Mouse (Mus musculus): ENCODE measurements around the gene Rgs8. TPM values are rescaled to one million over a fixed set of nuclear protein-coding genes. Genes with fewer than 3 reads are reported as not detected.

The Rgs8 gene
- polyA plus RNA-seq, 1 experiment from 2014 or later = 17.0 TPM

DNA sequence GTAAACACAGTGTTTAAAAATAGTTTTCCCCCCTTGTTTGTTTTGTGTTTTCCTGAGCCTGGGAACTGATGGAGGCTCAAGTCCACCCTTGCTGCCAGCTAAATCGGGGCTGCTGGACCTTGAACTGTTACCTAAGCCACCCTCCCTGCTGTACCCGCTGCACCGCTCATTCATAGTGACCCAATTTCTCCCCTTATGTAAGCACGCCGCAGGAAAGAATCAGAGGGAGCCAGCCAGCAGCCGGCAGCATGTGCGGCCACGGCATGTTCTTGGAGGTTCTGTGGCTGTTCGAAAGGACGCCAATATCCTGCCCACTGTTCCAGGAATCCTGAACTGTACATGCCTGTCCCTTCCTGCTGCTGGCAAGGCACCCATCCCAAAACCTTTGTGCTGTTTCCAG is 26.3 kb downstream of the Rgs8 start:
- ATAC-seq (ENCODE audit: low FRiP score, low read depth) = no peak
- Histone ChIP-seq H3K9ac (no peak overlapping the region), H3K27me3 (replicated peaks) (0 out of 2 replicates have a peak, but pooled peaks cover 5% of the 10 kb centered on the region), H3K4me3 (no peak overlapping the region), H3K27ac (no peak overlapping the region), H3K4me1 (peaks cover 14% of the 10 kb centered on the region), H3K4me2 (replicated peaks) (no peak overlapping the region), H3K9me3 (no peaks in the 10 kb centered on the region), H3K36me3 (no peaks in the 10 kb centered on the region)
- 53% methylated on average over 10 of the region's 10 CpGs for WGBS

DNA sequence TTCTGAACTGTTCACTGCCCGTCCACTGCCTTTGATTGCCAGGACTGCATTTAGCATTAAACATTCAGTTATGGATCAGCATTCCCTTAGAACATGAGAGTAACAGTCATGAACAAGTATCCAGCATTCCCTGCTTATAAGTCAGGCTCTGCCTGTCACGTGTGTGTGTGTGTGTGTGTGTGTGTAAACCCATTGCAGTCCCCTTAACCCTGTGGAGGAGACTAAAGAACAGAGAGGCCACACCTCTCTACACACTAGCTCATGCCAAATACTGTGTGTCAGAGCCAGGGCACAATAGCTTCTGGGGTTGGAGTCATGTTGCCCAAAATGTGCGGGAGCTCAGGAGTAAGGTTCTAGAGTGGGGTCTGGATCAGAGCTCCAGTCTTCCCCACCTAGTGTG is 26.8 kb downstream of the Rgs8 start:
- H3K27me3 ChIP-seq (replicated peaks) = 0 out of 2 replicates have a peak, but pooled peaks cover 5% of the 10 kb centered on the region
- 56% methylated on average over 3 of the region's 3 CpGs for WGBS
- H3K4me1 ChIP-seq = peaks cover 14% of the 10 kb centered on the region
- H3K9me3 ChIP-seq = no peaks in the 10 kb centered on the region
- H3K36me3 ChIP-seq = no peaks in the 10 kb centered on the region
- no peak overlapping the region for H3K4me2 ChIP-seq (replicated peaks)
- H3K4me3 ChIP-seq = no peak overlapping the region
- no peak overlapping the region for H3K27ac ChIP-seq
- no peak overlapping the region for H3K9ac ChIP-seq
- peak; percentile 48; the same call in 1 of the 2 replicates for ATAC-seq (ENCODE audit: low FRiP score, low read depth)

DNA sequence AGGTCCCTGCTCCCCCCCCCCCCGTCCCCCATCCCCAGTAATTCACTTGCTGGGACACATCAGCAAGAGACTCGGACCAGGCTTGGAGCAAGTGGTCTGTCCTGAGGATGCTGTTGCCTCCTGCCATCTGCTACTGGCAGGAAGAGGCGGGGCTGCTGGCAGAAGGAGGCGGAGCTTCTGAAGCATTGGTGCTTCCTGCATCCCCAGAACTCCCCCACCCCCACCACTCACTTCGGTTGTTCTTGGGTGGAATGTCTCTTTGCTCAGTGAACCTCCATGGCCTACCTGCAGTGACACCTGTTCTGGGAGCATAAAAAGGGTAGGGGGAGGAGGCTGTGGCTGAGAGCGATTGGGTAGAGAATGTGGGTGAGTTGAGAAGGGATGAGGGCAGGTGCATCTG is 27.5 kb downstream of the Rgs8 start:
- H3K9me3 ChIP-seq = no peaks in the 10 kb centered on the region
- 0 out of 2 replicates have a peak, but pooled peaks cover 5% of the 10 kb centered on the region for H3K27me3 ChIP-seq (replicated peaks)
- WGBS = 66% methylated on average over 6 of the region's 6 CpGs
- H3K4me2 ChIP-seq (replicated peaks) = no peak overlapping the region
- H3K4me1 ChIP-seq = peaks cover 14% of the 10 kb centered on the region
- no peaks in the 10 kb centered on the region for H3K36me3 ChIP-seq
- no peak overlapping the region for H3K4me3 ChIP-seq
- ATAC-seq (ENCODE audit: low FRiP score, low read depth) = peak; percentile 32; the same call in 1 of the 2 replicates
- H3K9ac ChIP-seq = no peak overlapping the region
- no peak overlapping the region for H3K27ac ChIP-seq

DNA sequence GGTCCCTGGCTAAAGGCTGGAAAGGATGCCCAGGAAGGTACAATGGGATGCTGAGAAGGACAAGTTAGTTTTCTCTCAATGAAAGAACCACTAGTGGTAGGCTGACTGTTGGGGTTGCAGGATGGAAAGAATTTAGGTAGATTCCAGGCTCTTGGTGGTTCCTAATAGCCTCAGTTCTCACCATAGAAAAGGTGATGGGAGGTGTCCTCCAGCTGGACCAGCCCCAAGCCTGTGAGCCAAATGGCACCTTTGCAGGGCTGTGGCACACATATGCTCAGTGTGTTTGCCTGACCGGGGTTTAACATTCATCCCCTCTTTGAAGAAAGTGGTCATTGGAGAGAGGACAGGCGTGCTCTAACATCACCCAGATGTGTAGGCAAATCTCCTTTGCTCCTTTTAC is 28.2 kb downstream of the Rgs8 start:
- no peak for ATAC-seq (ENCODE audit: low FRiP score, low read depth)
- no peak overlapping the region for H3K4me3 ChIP-seq
- H3K27me3 ChIP-seq (replicated peaks) = 0 out of 2 replicates have a peak, but pooled peaks cover 5% of the 10 kb centered on the region
- no peaks in the 10 kb centered on the region for H3K36me3 ChIP-seq
- 86% methylated on average over 2 of the region's 2 CpGs for WGBS
- no peak overlapping the region for H3K9ac ChIP-seq
- peaks cover 14% of the 10 kb centered on the region for H3K4me1 ChIP-seq
- H3K27ac ChIP-seq = no peak overlapping the region
- no peak overlapping the region for H3K4me2 ChIP-seq (replicated peaks)
- no peaks in the 10 kb centered on the region for H3K9me3 ChIP-seq

DNA sequence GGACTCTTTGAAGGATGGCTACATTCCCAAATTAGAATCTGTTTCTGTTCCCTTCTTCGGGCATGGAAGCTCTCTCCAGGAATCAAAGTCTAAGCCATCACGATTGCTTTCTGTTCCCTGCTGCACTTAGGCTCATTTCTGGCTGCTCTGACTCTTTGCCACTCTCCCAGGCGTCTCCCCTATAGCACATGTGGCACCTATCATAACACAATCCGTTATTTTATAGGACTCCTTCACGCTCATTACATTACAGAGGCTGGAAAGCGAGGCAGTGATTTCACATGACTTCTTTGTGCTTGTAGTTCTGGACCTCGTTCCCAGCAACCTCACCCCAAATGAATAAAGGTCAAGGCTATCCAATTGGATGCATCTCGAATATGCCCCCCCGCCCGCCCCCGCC is 30.4 kb downstream of the Rgs8 start:
- no peak overlapping the region for H3K27ac ChIP-seq
- no peak overlapping the region for H3K4me3 ChIP-seq
- H3K4me1 ChIP-seq = peaks cover 14% of the 10 kb centered on the region
- ATAC-seq (ENCODE audit: low FRiP score, low read depth) = no peak
- 0 out of 2 replicates have a peak, but pooled peaks cover 5% of the 10 kb centered on the region for H3K27me3 ChIP-seq (replicated peaks)
- no peaks in the 10 kb centered on the region for H3K9me3 ChIP-seq
- no peaks in the 10 kb centered on the region for H3K36me3 ChIP-seq
- 63% methylated on average over 11 of the region's 11 CpGs for WGBS
- H3K9ac ChIP-seq = no peak overlapping the region
- H3K4me2 ChIP-seq (replicated peaks) = no peak overlapping the region

DNA sequence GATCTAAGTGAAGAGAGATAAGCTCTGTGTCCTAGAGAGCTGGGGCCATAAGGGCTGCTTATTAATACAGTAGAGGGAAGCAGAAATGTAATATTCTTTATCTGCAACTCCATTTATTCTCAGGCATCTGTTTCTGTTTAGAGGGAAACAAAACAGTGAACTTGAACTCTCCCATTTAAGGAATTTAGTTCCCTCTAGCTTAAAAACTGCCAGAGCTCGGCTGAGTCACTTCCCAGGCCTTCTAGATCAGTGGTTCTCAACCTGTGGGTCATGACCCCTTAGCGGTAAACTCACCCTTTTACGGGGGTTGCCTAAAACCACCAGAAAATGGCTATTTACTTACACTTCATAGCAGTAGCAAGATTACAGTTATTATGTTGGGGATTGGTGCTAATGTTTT is 32.8 kb downstream of the Rgs8 start:
- Histone ChIP-seq H3K36me3 (no peaks in the 10 kb centered on the region), H3K4me1 (no peaks in the 10 kb centered on the region), H3K4me3 (no peak overlapping the region), H3K4me2 (replicated peaks) (no peak overlapping the region), H3K9me3 (no peaks in the 10 kb centered on the region), H3K27me3 (replicated peaks) (0 out of 2 replicates have a peak, but pooled peaks cover 5% of the 10 kb centered on the region), H3K27ac (no peak overlapping the region), H3K9ac (no peak overlapping the region)
- no peak for ATAC-seq (ENCODE audit: low FRiP score, low read depth)
- WGBS = 77% methylated on average over 3 of the region's 3 CpGs

DNA sequence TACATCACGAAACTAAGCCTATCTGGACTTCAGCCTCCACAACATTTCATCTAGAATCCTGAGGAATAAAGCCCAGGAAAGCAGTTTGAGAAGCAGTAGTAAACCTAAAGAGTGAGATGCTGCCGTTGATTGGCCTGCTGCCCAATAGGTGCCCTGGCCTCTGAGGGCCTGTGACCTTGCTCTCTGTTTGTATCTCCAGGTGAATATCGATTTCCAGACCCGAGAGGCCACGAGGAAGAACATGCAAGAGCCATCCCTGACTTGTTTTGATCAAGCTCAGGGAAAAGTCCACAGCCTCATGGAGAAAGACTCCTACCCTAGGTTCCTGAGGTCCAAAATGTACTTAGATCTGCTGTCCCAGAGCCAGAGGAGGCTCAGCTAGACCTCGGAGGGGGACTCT is 39.7 kb downstream of the Rgs8 start:
- H3K27me3 ChIP-seq (replicated peaks) = no peaks in the 10 kb centered on the region
- no peak overlapping the region for H3K27ac ChIP-seq
- no peak overlapping the region for H3K4me3 ChIP-seq
- no peaks in the 10 kb centered on the region for H3K9me3 ChIP-seq
- peaks cover 7% of the 10 kb centered on the region; the same call in 1 of the 2 replicates for H3K36me3 ChIP-seq
- WGBS = 86% methylated on average over 6 of the region's 6 CpGs
- no peak overlapping the region for H3K9ac ChIP-seq
- H3K4me1 ChIP-seq = no peaks in the 10 kb centered on the region
- no peak overlapping the region for H3K4me2 ChIP-seq (replicated peaks)
- no peak for ATAC-seq (ENCODE audit: low FRiP score, low read depth)

DNA sequence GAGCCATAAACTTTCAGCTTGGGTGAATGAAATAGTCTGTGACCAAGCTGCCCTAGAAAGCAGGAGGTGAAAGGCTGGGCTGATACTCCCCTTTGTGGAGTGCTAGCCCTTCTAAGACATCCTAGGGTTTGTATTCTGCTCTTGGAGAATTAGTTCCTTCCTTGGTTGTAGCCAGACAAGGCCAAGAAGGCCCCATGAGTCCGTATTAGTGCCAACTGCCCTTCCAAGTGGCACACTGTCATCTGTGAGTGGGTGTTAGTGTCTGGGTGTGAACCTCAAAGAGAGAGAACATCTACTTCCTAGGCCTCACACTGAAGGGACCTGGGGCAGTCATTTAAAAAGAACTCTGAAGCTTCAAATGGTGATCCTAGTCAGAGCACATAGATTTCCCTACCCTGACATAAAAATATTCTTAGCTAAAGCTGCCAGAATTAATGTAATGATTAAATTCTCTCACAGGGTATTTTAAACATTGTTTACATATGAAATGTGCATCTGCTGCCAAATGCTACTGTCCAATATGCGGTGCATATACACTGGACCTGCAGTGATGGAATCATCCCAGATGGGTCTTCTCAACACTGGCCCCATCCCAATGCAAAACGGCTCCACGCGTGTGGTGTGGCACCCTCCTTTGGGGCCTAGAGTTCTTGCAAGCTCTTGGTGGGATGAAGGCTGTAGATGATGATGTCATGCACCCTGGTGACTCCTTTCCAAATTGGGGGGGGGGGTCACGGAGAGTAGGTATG is 41.7 kb downstream of the Rgs8 start:
- H3K27ac ChIP-seq = no peak overlapping the region
- H3K4me3 ChIP-seq = no peak overlapping the region
- H3K9ac ChIP-seq = no peak overlapping the region
- peaks cover 7% of the 10 kb centered on the region; the same call in 1 of the 2 replicates for H3K36me3 ChIP-seq
- H3K9me3 ChIP-seq = no peaks in the 10 kb centered on the region
- no peaks in the 10 kb centered on the region for H3K4me1 ChIP-seq
- 90% methylated on average over 6 of the region's 6 CpGs for WGBS
- H3K4me2 ChIP-seq (replicated peaks) = no peak overlapping the region
- no peak for ATAC-seq (ENCODE audit: low FRiP score, low read depth)
- H3K27me3 ChIP-seq (replicated peaks) = no peaks in the 10 kb centered on the region

DNA sequence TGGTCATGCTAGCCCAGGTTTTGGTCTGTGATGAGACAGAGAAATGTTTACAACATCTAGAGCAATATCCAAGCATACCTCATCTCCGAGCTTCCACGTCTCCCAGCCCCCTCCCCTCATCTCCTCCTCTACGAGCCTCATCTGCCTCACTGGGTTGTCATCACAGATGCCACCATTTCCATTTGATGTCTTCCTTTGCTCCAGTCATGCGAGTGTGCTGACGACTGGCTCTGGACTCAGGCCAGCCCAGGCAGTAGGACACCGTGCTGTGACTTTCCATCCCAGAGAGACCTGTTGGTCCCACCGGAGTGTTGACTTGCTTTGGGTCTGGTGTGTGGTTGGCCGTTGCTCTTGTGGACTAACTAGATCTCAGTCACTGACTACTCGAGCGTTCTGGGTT is 42.6 kb downstream of the Rgs8 start:
- H3K4me2 ChIP-seq (replicated peaks) = no peak overlapping the region
- no peaks in the 10 kb centered on the region for H3K9me3 ChIP-seq
- ATAC-seq (ENCODE audit: low FRiP score, low read depth) = no peak
- peaks cover 7% of the 10 kb centered on the region; the same call in 1 of the 2 replicates for H3K36me3 ChIP-seq
- H3K27ac ChIP-seq = no peak overlapping the region
- H3K4me1 ChIP-seq = no peaks in the 10 kb centered on the region
- no peaks in the 10 kb centered on the region for H3K27me3 ChIP-seq (replicated peaks)
- H3K9ac ChIP-seq = no peak overlapping the region
- WGBS = 90% methylated on average over 10 of the region's 10 CpGs
- no peak overlapping the region for H3K4me3 ChIP-seq

DNA sequence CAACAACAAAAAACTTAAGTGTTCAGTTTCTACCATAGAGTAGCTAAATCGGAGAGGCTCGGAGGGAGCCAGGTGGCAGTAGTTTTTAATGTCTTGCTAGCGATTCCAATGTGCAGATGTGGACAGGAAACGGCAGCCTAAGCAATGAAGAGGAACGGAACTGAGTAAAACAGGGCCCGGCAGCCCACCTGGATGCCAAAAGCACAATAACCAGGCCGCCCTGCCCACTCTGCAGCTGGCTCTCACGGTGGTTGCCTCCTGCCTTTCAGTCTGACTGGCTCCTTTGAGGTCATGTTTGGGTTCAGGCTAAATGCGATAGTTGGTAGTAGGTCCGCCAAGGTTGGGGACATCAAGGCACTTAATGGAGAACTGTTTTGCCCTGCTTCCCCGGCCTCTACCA is 43.3 kb downstream of the Rgs8 start:
- H3K9ac ChIP-seq = no peak overlapping the region
- peaks cover 7% of the 10 kb centered on the region; the same call in 1 of the 2 replicates for H3K36me3 ChIP-seq
- no peak for ATAC-seq (ENCODE audit: low FRiP score, low read depth)
- 92% methylated on average over 11 of the region's 11 CpGs for WGBS
- H3K27ac ChIP-seq = no peak overlapping the region
- no peak overlapping the region for H3K4me2 ChIP-seq (replicated peaks)
- no peaks in the 10 kb centered on the region for H3K27me3 ChIP-seq (replicated peaks)
- no peak overlapping the region for H3K4me3 ChIP-seq
- H3K9me3 ChIP-seq = no peaks in the 10 kb centered on the region
- no peaks in the 10 kb centered on the region for H3K4me1 ChIP-seq

DNA sequence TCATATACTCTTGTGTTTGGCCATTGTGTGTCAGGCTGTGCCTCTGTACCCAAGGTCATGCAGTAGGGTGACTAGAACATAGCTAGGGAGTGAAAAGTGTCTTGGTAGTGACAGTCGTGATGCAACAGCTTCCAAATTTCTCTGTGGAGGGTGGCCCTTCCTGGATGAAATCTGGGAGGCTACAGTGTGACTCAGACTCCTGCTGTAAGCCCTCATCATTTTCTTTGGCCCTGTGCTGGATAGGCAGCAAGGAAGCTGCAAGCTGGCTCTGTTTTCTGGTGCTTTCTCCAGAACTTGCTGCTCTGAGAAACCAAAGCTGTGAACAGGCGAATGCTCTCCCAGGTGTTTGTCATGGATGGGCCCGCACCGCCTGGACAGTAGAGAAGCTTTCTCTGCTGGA is 43.7 kb downstream of the Rgs8 start:
- no peak overlapping the region for H3K9ac ChIP-seq
- WGBS = 94% methylated on average over 4 of the region's 4 CpGs

DNA sequence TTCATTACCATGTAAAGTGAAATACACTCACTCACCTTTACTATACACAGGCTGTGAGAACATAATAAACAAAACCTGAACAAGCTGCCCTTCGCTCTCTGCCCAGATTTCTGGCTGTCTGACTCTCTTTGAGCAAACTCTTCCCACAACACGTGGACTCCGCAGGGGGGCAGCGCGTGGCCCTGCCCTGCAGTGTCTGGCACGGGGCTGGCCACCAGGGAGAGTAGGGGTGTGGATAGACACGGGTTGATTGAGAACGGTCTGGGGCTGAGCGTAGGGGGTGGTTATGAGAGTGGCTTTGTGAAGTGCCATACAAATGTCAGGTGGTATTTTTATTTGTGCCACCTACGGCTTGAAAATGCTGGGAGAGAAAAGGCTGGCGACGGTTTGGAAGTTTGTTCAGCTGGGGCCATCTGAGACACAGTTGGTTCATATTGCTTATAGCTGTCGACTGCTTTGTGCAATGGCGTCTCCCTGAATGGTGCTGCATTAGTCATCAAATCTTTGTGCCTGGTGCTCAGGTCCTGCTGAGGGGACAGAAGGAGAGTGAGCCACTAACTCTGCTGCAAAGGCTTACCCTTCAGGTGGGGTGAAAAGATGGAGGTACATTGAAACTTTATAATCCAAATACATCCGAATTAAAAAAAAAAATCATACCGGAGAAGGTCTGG is 44.9 kb downstream of the Rgs8 start:
- Histone ChIP-seq H3K9ac (no peak overlapping the region), H3K4me1 (peaks cover under 1% of the 10 kb centered on the region; the same call in 1 of the 2 replicates), H3K27me3 (replicated peaks) (no peaks in the 10 kb centered on the region), H3K9me3 (no peaks in the 10 kb centered on the region), H3K4me2 (replicated peaks) (no peak overlapping the region), H3K27ac (no peak overlapping the region), H3K36me3 (peaks cover 7% of the 10 kb centered on the region; the same call in 1 of the 2 replicates), H3K4me3 (no peak overlapping the region)
- whole genome bisulfite sequencing = 58% methylated on average over 16 of the region's 16 CpGs
- no peak for ATAC-seq (ENCODE audit: low FRiP score, low read depth)

More for the DNA sequence above, 43.7 kb downstream of the Rgs8 start:
- Histone ChIP-seq H3K36me3 (peaks cover 7% of the 10 kb centered on the region; the same call in 1 of the 2 replicates), H3K4me1 (no peaks in the 10 kb centered on the region), H3K27me3 (replicated peaks) (no peaks in the 10 kb centered on the region), H3K4me3 (no peak overlapping the region), H3K27ac (no peak overlapping the region), H3K4me2 (replicated peaks) (no peak overlapping the region), H3K9me3 (no peaks in the 10 kb centered on the region)
- ATAC-seq (ENCODE audit: low FRiP score, low read depth) = no peak

Data from neural tube, embryonic 12.5 days (tissue).